ENCODE assay signal across 9 mouse cellular contexts in genomic region chr6:126371971-126372370, GRCm38 (mm10).
DNase-seq lines count a peak whose midpoint lies in the region; ATAC-seq and TF ChIP-seq lines count a peak whose summit lies in the region.
"Had no signal": no experiment of that assay in that cellular context is flagged by ENCODE, and none has a peak within 500 bp of the region (broad histone marks: within the 10 kb centered on the region; RNA-seq: fewer than 3 reads in every experiment).

No protein-coding gene starts in this region.

- H3K9me3 ChIP-seq in kidney, embryonic 15.5 days (replicated peaks) = no peaks in the 10 kb centered on the region
- no peaks in the 10 kb centered on the region for H3K9me3 ChIP-seq in ES-E14 (ENCODE audit: control insufficient read depth, insufficient read depth, low read depth, low read length)
- H3K9me3 ChIP-seq in hindbrain, embryonic 13.5 days = no peaks in the 10 kb centered on the region
- H3K9me3 ChIP-seq in limb, embryonic 10.5 days (replicated peaks) = no peaks in the 10 kb centered on the region
- H3K9me3 ChIP-seq: liver, embryonic 13.5 days had no signal

- peak; percentile 15 for DNase-seq in kidney, adult 11 months
- peak; percentile 34 for DNase-seq in ES-E14 (ENCODE audit: low read depth, low spot score)
- DNase-seq in cerebellum, postnatal 4 days (ENCODE audit: low spot score in 2 of 2) = peak; percentile 32 to 62
- DNase-seq in limb, embryonic 10.5 days (ENCODE audit: low spot score) = peak; percentile 68
- DNase-seq in right cerebral cortex, postnatal 10 days (ENCODE audit: low spot score in 2 of 2) = peak; percentile 39 to 59
- no peak for DNase-seq in frontal cortex, postnatal 14 days (ENCODE audit: low spot score in 2 of 2)
- DNase-seq: liver, embryonic 13.5 days had no signal

- H3K9ac ChIP-seq in kidney, embryonic 15.5 days = no peak overlapping the region
- H3K9ac ChIP-seq in ES-E14 (ENCODE audit: insufficient read depth, low read depth, low read length, poor library complexity, severe bottlenecking) = no peak overlapping the region
- H3K9ac ChIP-seq in hindbrain, embryonic 13.5 days = no peak overlapping the region
- H3K9ac ChIP-seq: liver, embryonic 13.5 days had no signal

- 59% methylated on average over 5 of the region's 5 CpGs for WGBS in kidney, embryonic 15.5 days
- WGBS in hindbrain, embryonic 13.5 days = 74% methylated on average over 5 of the region's 5 CpGs
- 69% methylated on average over 5 of the region's 5 CpGs for whole genome bisulfite sequencing in limb, embryonic 10.5 days

- in situ Hi-C loops in ES-E14 (cut with MboI; ENCODE audit: low sequenced_read_pairs in 2 of 2, unreplicated experiment in 2 of 2) = no loop called here

- peaks cover 8% of the 10 kb centered on the region; the same call in 1 of the 2 replicates for H3K4me1 ChIP-seq in kidney, embryonic 15.5 days
- no peaks in the 10 kb centered on the region for H3K4me1 ChIP-seq in ES-E14 (ENCODE audit: control insufficient read depth in 2 of 2, insufficient read depth in 2 of 2, low read length in 2 of 2, poor library complexity in 1 of 2)
- H3K4me1 ChIP-seq in hindbrain, embryonic 13.5 days (replicated peaks) = 0 out of 2 replicates have a peak, but pooled peaks cover 4% of the 10 kb centered on the region
- no peaks in the 10 kb centered on the region for H3K4me1 ChIP-seq in limb, embryonic 10.5 days
- H3K4me1 ChIP-seq: liver, embryonic 13.5 days had no signal

- H3K36me3 ChIP-seq in kidney, embryonic 15.5 days = no peaks in the 10 kb centered on the region
- no peaks in the 10 kb centered on the region for H3K36me3 ChIP-seq in ES-E14 (ENCODE audit: control insufficient read depth, insufficient read depth, low read length, poor library complexity, severe bottlenecking)
- no peaks in the 10 kb centered on the region for H3K36me3 ChIP-seq in hindbrain, embryonic 13.5 days
- no peaks in the 10 kb centered on the region for H3K36me3 ChIP-seq in limb, embryonic 10.5 days
- H3K36me3 ChIP-seq: liver, embryonic 13.5 days had no signal

- no peak for ATAC-seq in kidney, embryonic 15.5 days (replicated peaks; ENCODE audit: low FRiP score)
- ATAC-seq in hindbrain, embryonic 13.5 days (ENCODE audit: low FRiP score) = 0 out of 2 replicates have a peak, but pooled peaks have one; percentile 49

- H3K4me3 ChIP-seq in kidney, embryonic 15.5 days (replicated peaks) = no peak overlapping the region
- H3K4me3 ChIP-seq in ES-E14 (ENCODE audit: insufficient read depth in 1 of 2, low read depth in 1 of 2, low read length in 2 of 2, poor library complexity in 1 of 2, severe bottlenecking in 1 of 2) = no peak overlapping the region
- H3K4me3 ChIP-seq in hindbrain, embryonic 13.5 days = no peak overlapping the region
- no peak overlapping the region for H3K4me3 ChIP-seq in limb, embryonic 10.5 days
- H3K4me3 ChIP-seq: liver, embryonic 13.5 days had no signal

- peaks cover 7% of the 10 kb centered on the region for H3K27me3 ChIP-seq in kidney, embryonic 15.5 days
- H3K27me3 ChIP-seq in hindbrain, embryonic 13.5 days = no peaks in the 10 kb centered on the region
- no peaks in the 10 kb centered on the region for H3K27me3 ChIP-seq in limb, embryonic 10.5 days (ENCODE audit: low read depth, poor library complexity, severe bottlenecking)
- H3K27me3 ChIP-seq: liver, embryonic 13.5 days had no signal

- H3K27ac ChIP-seq in kidney, embryonic 15.5 days = no peak overlapping the region
- H3K27ac ChIP-seq in ES-E14 (ENCODE audit: insufficient read depth, low read depth, low read length, poor library complexity, severe bottlenecking) = no peak overlapping the region
- H3K27ac ChIP-seq in hindbrain, embryonic 13.5 days = no peak overlapping the region
- H3K27ac ChIP-seq in limb, embryonic 10.5 days = no peak overlapping the region
- H3K27ac ChIP-seq: liver, embryonic 13.5 days had no signal

- no peak overlapping the region for H3K4me2 ChIP-seq in kidney, embryonic 15.5 days
- H3K4me2 ChIP-seq in hindbrain, embryonic 13.5 days = no peak overlapping the region
- H3K4me2 ChIP-seq: liver, embryonic 13.5 days had no signal

TF ChIP-seq in ES-E14, 5 proteins besides CTCF, POLR2A, EP300 and RAD21:
- no peak for TF ChIP-seq ZNF384 (IDR thresholded peaks at IDR 0.05; ENCODE audit: low read depth, low read length)
- TF ChIP-seq CHD2 (IDR thresholded peaks at IDR 0.05; ENCODE audit: low read depth, low read length) = no peak
- peak; percentile 77 for TF ChIP-seq ZC3H11A (IDR thresholded peaks at IDR 0.05; ENCODE audit: borderline replicate concordance, low read depth, low read length)
- no peak for TF ChIP-seq MAFK (IDR thresholded peaks at IDR 0.05; ENCODE audit: insufficient read depth, low read depth, low read length)
TF ChIP-seq in ES-E14: peak in this region for 1.

Comparison
In these comparisons a context has a peak if more than half of its experiments do, and no peak if none do; other contexts are left out.
1. DNase-seq: peak in kidney, adult 11 months (single experiment), ES-E14 (single experiment), cerebellum, postnatal 4 days (2 of 2), limb, embryonic 10.5 days (single experiment) and right cerebral cortex, postnatal 10 days (2 of 2); none in frontal cortex, postnatal 14 days (0 of 2).